Mouse (Mus musculus): Measurements from ENCODE around the gene Hal.
"Not testable (repeated sequence)": the region's sequence is repeated elsewhere in the genome, so short reads cannot be mapped to it uniquely, and the experiment has no call there.

The Hal gene

GRCm38 (mm10) chr10:93515927-93516326 lies 27.4 kb downstream of the Hal start:
- no peak for DNase-seq (ENCODE audit: inconsistent ontology term)

- no peak for DNase-seq (ENCODE audit: inconsistent ontology term)
Observed at GRCm38 (mm10) chr10:93517754-93518153, 29.2 kb downstream of the Hal start.

GRCm38 (mm10) chr10:93518186-93518585 lies 29.6 kb downstream of the Hal start:
- no peak for DNase-seq (ENCODE audit: inconsistent ontology term)

- DNase-seq (ENCODE audit: inconsistent ontology term) = no peak
Observed at GRCm38 (mm10) chr10:93518620-93519019, 30.1 kb downstream of the Hal start.

GRCm38 (mm10) chr10:93519159-93519558 lies 30.6 kb downstream of the Hal start:
- no peak for DNase-seq (ENCODE audit: inconsistent ontology term)

GRCm38 (mm10) chr10:93519756-93520155 lies 31.2 kb downstream of the Hal start:
- DNase-seq (ENCODE audit: inconsistent ontology term) = no peak

- DNase-seq (ENCODE audit: inconsistent ontology term) = peak; percentile 57
Observed at GRCm38 (mm10) chr10:93520994-93521393, 32.4 kb downstream of the Hal start.

- no peak for DNase-seq (ENCODE audit: inconsistent ontology term)
Observed at GRCm38 (mm10) chr10:93525329-93525728, 36.8 kb downstream of the Hal start.

GRCm38 (mm10) chr10:93538287-93538686 lies 49.7 kb downstream of the Hal start:
- DNase-seq (ENCODE audit: inconsistent ontology term) = no peak

- no peak for DNase-seq (ENCODE audit: inconsistent ontology term)
Observed at GRCm38 (mm10) chr10:93538818-93539217, 50.2 kb downstream of the Hal start.

GRCm38 (mm10) chr10:93539775-93540430 lies 51.3 kb downstream of the Hal start, which contains the start of gene Amdhd1:
Gene Amdhd1 (minus strand): TSS chr10:93540033.
- DNase-seq (ENCODE audit: inconsistent ontology term) = peak; percentile 90

- no peak for DNase-seq (ENCODE audit: inconsistent ontology term)
Observed at GRCm38 (mm10) chr10:93540431-93541210, 52.1 kb downstream of the Hal start, which contains the start of gene Ccdc38. Gene Ccdc38 (plus strand): TSS chr10:93540632.

GRCm38 (mm10) chr10:93541585-93541984 lies 53.0 kb downstream of the Hal start:
- DNase-seq (ENCODE audit: inconsistent ontology term) = no peak

GRCm38 (mm10) chr10:93542356-93542755 lies 53.8 kb downstream of the Hal start:
- no peak for DNase-seq (ENCODE audit: inconsistent ontology term)

GRCm38 (mm10) chr10:93543176-93543575 lies 54.6 kb downstream of the Hal start:
- DNase-seq (ENCODE audit: inconsistent ontology term) = no peak

- DNase-seq (ENCODE audit: inconsistent ontology term) = no peak
Observed at GRCm38 (mm10) chr10:93544172-93544571, 55.6 kb downstream of the Hal start.

GRCm38 (mm10) chr10:93547741-93548270 lies 59.2 kb downstream of the Hal start:
- no peak for DNase-seq (ENCODE audit: inconsistent ontology term)

GRCm38 (mm10) chr10:93548991-93549390 lies 60.4 kb downstream of the Hal start:
- DNase-seq (ENCODE audit: inconsistent ontology term) = peak; percentile 54

- DNase-seq (ENCODE audit: inconsistent ontology term) = no peak
Observed at GRCm38 (mm10) chr10:93549821-93550220, 61.3 kb downstream of the Hal start.

GRCm38 (mm10) chr10:93552596-93552995 lies 64.0 kb downstream of the Hal start:
- no peak for DNase-seq (ENCODE audit: inconsistent ontology term)

- not testable (repeated sequence) for DNase-seq (ENCODE audit: inconsistent ontology term)
Observed at GRCm38 (mm10) chr10:93557971-93558370, 69.4 kb downstream of the Hal start.

- DNase-seq (ENCODE audit: inconsistent ontology term) = no peak
Observed at GRCm38 (mm10) chr10:93559786-93560185, 71.2 kb downstream of the Hal start.
